Mouse (Mus musculus): ENCODE results near the gene Emilin1.

The Emilin1 gene

DNA sequence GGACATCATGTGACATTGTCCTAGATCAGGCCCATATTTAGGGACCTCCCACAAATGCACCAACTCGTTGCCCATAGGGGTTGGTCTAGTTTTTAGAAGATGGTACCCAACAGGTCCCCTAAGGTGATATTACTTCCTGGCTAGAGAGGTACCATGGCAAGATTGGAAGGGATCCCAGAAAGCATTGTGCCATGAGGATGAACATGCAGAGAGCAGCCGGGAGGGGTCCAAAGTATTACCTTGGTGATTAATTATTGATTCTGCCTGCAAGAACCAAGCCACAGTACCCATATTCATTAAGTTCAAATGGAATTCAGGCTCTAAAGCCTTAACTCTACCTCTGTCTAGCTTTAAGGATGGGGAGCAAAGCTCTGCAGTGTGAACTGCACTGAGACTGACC is 12.9 kb downstream of the Emilin1 start:
- DNase-seq (ENCODE audit: low spot score), result no peak

DNA sequence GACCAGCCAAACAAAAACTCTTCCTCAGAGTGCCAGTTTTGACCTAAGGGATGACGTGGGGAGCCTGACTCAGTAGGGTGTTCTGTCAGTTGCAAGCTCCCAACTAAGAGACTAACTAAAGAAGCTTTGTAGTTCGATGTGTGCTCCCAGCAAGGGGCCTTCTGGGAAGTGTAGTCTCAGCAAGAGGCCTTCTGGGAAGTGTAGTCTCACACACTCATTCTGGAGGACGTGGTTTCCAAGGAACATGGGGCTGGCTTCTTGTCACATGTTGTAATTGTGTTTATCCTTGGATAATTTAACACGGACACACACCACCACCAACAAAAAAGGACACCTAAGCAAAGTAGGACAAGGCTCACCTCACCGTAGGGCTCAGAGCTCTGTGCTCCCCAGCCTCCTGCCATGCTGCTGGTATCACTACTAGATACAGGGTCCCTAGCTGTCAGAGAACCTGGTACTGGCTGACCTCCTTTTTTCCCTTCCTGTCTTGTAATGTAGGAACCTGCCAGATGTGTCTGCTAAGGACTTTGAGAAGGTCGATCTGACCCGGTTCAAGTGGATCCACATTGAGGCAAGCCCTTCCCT is 14.8 kb downstream of the Emilin1 start:
- no peak for DNase-seq (ENCODE audit: low spot score)

DNA sequence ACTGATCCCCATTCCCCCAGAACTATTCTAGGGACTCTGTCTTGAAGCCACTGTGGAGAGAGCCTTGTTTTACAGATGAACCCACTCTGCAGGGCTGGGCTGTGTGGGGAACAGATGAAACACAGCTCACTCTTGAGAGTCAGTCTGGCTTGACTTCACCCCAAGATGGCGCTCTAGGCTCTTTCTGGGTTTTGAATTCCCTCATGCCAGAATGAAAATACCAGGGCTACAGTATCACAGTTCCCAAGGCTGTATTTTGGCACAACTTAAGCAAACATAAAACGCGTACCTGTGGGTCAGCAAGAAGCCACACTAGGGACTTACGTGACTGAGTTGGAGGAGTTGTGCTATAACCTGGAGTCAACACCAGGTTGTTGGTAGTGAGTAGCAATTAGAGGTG is 16.9 kb downstream of the Emilin1 start:
- DNase-seq (ENCODE audit: low spot score), result peak; percentile 37

DNA sequence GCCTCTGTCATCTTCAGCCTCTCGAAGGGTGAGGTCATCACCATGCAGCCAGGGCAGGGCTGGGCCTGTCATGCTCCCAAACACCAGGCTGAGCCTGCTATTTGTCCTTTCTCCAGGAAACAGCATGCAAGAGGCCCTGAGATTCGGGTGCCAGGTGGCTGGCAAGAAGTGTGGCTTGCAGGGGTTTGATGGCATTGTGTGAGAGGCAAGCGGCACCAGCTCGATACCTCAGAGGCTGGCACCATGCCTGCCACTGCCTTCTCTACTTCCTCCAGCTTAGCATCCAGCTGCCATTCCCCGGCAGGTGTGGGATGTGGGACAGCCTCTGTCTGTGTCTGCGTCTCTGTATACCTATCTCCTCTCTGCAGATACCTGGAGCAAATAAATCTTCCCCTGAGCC is 17.6 kb downstream of the Emilin1 start:
- DNase-seq (ENCODE audit: low spot score), result no peak

DNA sequence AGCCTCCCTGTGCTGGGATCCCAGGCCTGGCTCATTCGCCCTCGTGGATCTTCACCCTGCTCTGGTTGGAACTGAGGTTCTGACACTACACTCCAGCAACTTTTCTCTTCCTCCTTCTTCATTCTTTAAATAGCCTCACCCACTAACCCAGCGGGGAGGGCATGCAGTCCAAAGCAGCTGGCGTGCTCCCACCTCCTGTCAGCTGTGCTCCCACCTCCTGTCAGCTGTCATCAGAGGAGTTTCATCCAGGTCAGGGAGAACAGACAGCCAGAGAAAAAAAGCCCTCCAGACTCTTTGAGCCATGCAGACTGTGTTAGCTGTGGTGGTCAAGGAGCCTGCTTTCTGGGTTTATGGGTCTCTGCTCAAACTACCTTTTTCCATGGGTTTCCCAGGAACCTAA is 18.2 kb downstream of the Emilin1 start:
- DNase-seq (ENCODE audit: low spot score), result no peak

DNA sequence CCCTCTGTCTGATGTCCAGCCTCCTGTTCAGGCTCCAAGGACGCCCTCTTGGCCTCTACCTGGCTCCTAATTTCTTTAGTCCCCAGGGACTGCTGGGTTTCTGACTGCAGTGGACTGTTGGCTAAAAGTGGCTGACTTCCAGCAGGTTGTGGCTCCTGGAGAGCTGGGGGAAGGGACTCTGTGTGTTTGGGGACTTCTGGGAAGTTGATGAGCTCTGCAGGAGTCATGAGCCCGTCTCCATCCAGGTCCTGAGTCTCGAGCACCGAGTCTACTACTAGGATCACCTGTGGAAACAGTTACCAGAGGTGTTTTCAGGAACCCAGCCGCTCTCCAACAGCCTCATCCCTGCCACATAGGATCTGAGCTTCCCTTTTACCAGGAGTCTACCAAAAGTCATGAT is 20.5 kb downstream of the Emilin1 start:
- DNase-seq (ENCODE audit: low spot score), result no peak

DNA sequence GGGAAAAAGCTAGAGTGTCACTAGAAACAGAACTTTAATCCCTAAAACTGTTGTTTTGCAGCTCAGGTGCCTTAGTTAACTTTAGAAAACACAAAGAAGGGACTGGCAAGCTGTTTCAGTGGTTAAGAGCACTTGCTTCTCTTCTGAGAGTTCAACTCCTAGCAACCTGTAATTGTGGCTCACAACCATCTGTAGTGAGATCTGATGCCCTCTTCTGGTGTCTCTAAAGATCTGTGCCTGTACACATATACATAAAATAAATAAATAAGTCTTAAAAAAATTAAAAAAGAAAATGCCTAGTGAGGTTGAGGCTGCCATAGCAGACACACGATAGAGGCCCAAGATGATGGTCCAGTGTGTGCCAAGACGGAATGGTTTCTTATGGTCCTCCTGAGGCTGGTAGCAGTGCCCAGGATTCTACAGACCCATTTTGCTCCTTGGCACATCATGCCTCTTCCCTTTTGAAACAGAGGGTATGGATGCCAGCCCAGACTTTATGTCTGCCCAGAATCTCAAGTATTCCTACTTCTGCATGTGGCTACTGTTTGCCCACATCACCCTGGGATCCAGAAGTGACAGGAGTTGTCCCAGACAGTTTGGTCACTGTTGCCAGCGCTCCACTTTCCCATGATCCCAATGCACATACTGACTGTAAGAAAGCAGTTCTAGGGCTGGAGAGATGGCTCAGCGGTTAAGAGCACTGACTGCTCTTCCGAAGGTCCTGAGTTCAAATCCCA is 21.7 kb downstream of the Emilin1 start:
- no peak for DNase-seq (ENCODE audit: low spot score)

DNA sequence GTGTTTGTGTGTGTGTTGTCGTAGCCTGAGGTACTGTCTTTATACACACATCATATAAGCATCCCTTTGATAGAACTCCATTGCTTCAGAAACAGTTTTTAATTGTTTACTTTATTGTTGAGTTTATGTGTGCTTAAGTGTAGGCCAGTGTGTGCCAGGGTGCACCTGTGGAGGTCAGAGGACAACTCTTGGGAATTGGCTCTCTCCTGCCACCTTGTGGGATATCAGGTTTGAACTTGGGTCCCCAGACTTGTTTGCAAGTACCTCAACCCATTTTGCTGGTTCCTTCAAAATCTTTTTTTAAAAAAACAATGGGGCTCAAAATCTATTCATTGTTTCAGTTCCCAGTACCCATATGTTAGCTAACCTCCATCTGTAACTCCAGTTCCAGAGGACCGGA is 29.8 kb downstream of the Emilin1 start:
- no peak for DNase-seq (ENCODE audit: low spot score)

DNA sequence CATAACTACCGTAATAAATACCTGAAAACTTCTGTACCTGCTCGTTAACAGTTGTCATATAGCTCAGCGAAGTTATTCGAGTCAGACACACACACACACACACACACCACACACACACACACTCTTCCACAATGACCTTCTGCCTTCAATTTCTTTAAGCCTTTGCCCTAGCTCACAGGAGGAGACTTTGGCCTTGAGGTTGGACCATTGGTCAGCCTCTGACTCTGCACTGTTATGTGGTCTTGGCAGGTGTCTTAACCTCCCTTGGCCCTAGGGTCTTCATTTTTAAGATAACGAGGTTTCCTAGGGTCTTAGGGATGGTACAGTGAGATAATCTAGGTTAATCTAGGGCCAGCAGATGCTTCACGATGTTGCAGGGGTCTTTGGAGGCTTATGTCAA is 31.1 kb downstream of the Emilin1 start:
- DNase-seq (ENCODE audit: low spot score), result no peak

DNA sequence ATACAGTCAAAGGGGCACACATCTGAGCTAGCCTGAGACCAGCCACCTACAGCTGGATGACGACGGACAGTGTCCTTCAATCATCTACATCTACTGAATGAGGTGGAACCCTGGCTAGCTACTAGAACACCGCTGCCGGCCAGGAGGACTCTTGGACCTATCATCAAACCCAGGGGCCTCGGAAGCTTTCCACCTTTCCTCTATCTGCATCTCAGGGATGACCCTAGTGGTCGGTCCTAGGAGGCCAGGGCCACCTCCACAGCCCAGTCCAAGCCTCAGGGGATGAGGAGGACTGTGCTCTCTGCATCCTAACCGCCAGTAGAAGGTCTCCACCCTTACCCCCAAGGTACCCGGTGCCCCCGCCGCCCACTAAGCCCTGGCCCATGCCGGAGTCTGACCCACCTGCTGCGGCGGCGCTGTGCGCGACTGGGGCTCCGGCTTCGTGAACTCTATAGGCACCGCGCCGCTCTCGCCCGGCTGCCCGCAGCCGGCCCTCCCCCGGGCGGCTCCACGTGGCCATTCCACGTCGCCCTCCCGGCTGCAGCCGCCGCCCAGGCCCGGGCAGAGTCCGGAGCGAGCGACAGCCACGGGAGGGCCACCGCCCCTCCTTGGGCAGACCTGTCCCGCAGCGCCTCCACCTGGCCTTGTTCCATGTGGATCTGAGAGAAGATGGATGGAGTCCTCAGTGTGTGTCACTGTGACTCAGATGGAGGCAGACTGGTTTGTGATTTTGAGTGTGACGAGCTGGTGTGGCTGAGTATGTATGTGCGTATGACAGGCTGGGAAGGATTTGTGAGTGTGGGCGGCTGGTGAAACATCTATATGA is 32.0 kb downstream of the Emilin1 start, which contains the start of gene Cgref1:
TSS of gene Cgref1 (minus strand) at position 636 of the 826 bp plus-strand sequence.
- DNase-seq (ENCODE audit: low spot score), result peak; percentile 16

DNA sequence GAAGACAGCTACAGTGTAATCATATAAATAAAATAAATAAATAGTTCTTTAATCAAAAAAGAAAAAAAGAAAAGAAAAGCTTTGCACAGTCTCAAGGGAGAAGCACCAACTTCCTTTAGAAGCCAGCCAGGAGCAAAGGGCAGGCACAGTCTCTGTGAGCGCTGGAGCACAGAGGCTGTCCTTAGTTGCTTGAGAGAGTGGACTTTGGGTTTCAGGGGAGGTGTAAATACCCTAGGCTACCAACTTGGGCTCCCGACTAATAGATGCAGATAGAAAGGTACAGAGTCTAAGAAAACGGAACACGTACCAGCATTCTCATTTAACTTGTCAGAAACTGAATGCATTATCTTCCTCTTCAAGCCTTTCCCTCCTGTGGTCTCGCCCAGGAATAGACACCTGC is 35.4 kb downstream of the Emilin1 start:
- no peak for DNase-seq (ENCODE audit: low spot score)

DNA sequence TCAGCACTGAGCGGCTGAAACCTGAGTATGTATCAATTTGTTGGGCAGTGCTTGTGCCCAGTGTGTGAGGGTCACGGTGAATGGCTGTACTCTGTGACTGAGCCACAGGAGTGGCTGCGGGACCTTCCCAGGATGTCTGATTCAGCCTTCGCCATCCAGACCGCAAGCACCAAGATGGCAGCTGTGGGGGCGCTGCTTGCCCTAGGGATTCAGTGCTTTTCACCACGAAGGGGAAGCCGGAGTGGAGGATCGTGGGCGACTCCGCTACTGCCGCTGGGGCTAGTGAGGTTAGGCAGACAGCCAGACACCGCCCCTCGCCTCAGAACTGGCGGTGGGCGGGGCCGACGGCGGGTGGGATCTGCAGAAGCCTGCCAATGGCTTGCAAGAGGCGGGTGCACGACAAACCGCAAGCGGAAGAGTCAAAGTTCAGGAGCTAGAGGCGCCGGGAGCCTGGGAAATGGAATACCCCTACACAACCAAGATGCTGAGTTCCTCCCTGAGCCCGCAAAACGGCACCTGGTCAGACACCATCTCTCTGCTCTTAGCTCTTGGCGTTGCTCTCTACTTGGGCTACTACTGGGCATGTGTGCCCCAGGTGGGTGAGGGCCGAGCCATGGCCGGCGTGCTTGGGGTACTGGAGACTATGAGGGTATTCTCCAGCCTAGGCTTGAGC is 36.6 kb downstream of the Emilin1 start:
- peak; percentile 92 for DNase-seq (ENCODE audit: low spot score)

DNA sequence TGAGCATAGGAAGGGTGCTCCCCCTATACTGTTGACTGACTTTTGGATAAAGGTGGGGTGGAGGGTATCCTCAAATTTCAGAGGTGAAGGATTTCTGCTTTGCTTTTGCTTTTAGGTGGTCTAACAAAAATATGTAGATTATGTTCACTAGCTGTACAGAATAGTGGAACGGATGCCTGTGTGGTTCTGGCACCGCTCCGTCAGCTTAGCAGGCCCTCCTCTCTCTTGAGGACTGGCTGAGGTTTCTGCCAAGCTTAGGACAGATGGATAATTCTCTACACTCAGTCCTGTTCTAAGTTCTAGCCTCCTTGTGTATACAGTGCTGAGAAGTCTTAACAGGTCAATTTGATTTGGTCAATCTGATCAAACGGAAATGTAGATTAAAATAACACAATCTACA is 37.2 kb downstream of the Emilin1 start:
- no peak for DNase-seq (ENCODE audit: low spot score)

DNA sequence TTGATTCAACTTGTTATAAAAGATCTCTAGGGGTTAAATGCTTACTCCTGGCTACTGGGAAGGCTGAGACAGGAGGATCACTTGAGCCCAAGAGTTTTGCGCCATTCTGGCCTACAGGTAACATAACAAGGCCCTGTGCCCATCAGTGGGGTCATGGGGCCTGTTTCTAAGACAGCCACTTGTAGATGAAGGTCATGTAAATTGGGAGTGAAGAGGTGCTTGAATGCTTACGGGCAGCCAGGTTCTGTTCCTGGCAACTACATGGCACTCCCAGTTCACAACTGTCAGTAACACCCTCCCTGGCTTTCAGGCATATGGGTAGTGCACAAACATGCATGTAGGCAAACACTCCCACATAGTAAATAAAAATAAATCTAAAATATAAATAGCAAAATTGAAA is 37.7 kb downstream of the Emilin1 start:
- DNase-seq (ENCODE audit: low spot score), result no peak

DNA sequence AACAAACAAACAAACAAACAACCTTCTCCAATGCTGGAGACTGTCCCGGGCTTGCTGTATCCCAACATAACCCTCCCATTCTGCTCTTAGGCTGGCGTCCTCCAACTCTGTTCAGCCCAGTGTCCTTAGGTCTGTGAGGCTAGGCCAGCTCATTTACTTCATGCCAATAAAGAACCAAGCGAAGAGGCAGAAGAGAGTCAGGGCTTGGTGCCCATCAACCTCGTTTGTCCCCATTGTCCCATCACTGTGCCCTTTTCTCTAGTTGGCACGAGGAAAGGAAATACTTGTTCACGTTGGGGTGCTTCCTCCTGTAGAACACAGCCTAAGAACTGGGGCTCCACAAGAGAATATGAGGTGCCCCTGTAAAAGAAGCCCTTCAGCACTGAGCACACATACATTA is 38.5 kb downstream of the Emilin1 start:
- no peak for DNase-seq (ENCODE audit: low spot score)

DNA sequence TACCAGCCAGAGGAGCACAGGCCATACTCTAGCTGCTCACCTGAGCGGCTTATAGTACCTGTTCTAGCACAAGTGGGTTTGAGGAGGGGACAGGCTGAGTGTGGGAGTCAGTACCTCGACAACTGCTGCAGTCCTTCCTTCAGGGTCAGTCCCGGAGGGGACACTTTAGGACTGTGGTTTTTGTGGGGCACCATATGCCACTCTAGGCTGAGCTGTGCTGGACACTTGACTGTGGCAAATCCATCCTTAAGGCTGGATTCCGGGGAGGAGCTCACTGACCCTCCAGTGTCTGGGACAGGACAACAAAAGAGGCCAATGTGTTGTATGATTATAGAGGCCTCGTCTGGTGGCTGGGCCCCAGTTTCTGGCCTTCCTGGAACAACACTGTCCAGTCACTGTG is 39.3 kb downstream of the Emilin1 start:
- no peak for DNase-seq (ENCODE audit: low spot score)

DNA sequence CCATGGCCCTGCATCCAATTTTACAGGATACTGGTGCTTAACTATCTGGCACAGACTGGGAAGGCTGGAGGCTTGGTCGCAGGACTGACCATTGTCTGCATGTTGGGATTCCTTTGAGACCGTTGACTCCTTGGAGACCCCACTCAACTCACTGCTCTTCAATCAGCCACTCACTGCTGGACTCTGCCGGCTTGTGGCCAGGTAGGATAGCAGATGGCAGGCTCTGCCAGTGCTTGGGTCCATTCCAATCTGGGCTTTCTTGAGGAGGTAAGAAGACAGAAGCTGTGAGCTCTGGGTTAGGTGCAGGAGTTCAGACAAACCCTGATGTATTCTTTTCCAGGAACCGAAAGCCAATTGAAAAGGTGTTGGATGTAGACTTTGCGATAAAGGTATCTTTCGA is 40.9 kb downstream of the Emilin1 start:
- DNase-seq (ENCODE audit: low spot score), result no peak

DNA sequence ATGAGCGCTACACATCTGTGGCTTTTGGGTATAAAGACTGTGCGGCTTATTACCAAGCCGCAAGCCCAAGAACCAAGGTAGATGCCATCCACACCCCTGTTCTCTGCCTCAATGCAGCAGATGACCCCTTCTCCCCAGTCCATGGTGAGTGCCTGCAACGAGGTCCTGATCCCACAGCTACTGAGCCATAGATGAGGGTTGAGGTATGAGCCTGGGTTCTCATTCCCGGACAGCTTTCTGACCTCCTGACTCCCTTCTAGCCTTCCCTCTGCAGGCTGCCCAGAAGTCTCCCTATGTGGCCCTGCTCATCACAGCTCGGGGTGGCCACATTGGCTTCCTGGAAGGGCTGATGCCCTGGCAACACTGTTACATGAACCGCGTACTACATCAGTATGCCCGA is 41.4 kb downstream of the Emilin1 start:
- DNase-seq (ENCODE audit: low spot score), result no peak

DNA sequence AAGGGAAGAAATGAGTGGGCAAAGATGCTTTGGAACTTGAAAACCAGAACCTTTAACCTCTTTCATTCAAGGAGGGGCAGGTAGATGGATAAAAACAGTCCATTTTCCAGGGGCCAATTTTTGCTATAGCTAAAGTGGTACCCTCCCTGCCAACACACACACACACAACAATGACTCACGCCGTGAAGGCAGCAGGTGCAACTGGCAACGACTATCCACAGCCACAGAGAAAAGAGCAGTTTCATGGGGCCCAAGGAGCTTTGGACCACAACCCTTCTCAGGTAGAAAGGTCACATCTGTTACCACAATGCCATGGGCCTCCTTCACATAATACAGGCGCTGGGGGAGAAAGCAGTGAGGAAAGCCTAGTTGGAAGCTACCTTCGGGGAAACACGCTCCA is 42.5 kb downstream of the Emilin1 start:
- DNase-seq (ENCODE audit: low spot score), result no peak

DNA sequence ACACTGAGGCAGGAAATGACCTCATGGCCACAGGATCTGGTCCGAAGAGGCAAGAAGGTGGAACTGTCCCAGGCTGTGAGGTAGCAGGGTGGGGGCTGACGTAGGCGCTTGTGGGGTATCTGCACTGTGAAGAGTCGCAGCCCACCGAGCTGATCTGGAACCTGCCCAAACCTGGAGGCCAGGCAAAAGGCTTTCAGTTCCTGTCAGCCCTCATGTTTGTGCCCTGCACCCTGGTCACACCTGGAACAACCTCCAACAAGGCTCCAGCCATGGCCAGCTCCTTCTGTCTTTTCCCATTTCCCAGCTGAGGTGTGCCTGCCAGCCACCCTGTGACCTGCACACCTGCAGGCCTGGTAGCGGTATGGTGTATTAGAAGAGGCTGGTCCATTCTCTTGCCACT is 44.7 kb downstream of the Emilin1 start:
- DNase-seq (ENCODE audit: low spot score), result no peak

DNA sequence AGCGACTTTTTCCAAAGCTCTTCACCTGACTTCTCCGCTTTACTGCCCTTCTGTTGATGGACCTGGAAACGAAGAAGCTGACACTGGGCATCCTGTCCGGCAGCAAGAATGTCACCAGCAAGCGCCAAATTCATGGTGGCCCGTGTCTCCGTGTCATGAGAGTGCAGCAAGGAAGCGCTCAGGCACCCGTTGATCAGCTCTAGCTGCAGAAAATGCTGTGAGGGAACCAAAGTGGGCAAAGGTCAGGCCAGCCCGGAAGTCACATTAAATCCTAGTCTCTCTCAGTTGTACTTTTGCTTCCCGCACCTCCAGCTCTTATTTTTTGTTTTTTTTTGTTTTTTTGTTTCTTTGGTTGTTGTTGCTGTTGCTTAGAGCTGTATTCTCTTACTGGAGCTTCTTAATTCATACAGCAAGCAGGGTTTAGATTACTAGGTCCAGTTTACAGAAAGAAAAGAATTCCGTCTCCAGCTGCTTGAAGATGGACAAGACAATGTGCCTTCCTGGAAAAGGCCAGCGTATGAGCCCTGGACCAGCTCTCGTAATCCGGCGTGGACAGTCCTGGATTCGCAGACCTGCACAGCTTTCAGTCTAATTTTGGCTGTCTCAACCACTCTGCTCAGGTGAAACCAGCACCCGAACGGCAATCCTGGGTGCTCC is 46.1 kb downstream of the Emilin1 start:
- no peak for DNase-seq (ENCODE audit: low spot score)

DNA sequence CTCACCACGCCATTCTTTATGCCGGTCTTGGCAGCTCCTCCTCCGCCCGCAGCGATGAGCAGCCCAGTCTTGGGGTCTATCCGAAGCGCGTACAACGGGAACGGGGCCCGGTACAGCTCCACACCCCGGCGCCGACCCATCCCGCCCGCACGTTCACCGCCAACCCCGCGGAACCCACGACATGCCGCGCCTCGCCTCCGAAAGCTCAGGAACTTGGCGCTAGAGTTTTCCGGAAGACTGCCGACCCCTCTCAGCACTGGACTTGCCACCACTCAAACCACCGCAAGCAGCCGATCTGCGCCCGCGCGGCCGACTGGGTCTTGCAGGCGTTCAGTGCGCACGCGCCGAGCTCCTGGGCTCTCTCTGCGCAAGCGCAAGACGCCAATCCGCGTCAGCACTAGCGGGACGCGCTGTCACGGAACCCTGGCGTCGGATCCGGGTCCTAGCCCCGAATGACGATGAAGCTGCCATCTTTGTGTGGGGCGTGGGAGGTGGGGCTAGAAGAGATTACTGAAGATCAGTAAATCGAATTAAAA is 46.8 kb downstream of the Emilin1 start, which contains the start of gene Preb:
TSS of gene Preb (minus strand) at position 396 of the 536 bp plus-strand sequence.
- peak; percentile 97 for DNase-seq (ENCODE audit: low spot score)

Measured in T-cell, adult 2 months (primary cell).